Mouse (Mus musculus): ENCODE measurements around the gene Akap6. TPM values are rescaled to one million over a fixed set of nuclear protein-coding genes. Genes with fewer than 3 reads are reported as not detected.

The Akap6 gene
- polyA plus RNA-seq, 1 experiment from 2014 or later = 29.1 TPM

GRCm38 (mm10) chr12:53168189-53169003 is 469.2 kb downstream of the Akap6 start:
- Histone ChIP-seq H3K9ac (no peak overlapping the region), H3K4me2 (no peak overlapping the region), H3K27ac (no peak overlapping the region), H3K36me3 (replicated peaks) (no peaks in the 10 kb centered on the region), H3K4me1 (no peaks in the 10 kb centered on the region), H3K27me3 (replicated peaks) (no peaks in the 10 kb centered on the region), H3K4me3 (no peak overlapping the region), H3K9me3 (no peaks in the 10 kb centered on the region)
- WGBS = 91% methylated on average over 8 of the region's 8 CpGs
- no peak for ATAC-seq (replicated peaks)

- no peak for ATAC-seq (replicated peaks)
- WGBS = 96% methylated on average over 7 of the region's 7 CpGs
- no peak overlapping the region for H3K9ac ChIP-seq
Measured at GRCm38 (mm10) chr12:53191435-53191834, 492.3 kb downstream of the Akap6 start.

GRCm38 (mm10) chr12:53193664-53194063 is 494.5 kb downstream of the Akap6 start:
- WGBS = 83% methylated on average over 5 of the region's 5 CpGs
- H3K4me2 ChIP-seq = no peak overlapping the region

More at GRCm38 (mm10) chr12:53191435-53191834, 492.3 kb downstream of the Akap6 start:
- Histone ChIP-seq H3K27me3 (replicated peaks) (no peaks in the 10 kb centered on the region), H3K4me3 (no peak overlapping the region), H3K4me2 (no peak overlapping the region), H3K9me3 (no peaks in the 10 kb centered on the region), H3K27ac (no peak overlapping the region), H3K36me3 (replicated peaks) (no peaks in the 10 kb centered on the region), H3K4me1 (no peaks in the 10 kb centered on the region)

More at GRCm38 (mm10) chr12:53193664-53194063, 494.5 kb downstream of the Akap6 start:
- Histone ChIP-seq H3K27ac (no peak overlapping the region), H3K9me3 (no peaks in the 10 kb centered on the region), H3K4me3 (no peak overlapping the region), H3K36me3 (replicated peaks) (no peaks in the 10 kb centered on the region), H3K9ac (no peak overlapping the region), H3K27me3 (replicated peaks) (no peaks in the 10 kb centered on the region), H3K4me1 (no peaks in the 10 kb centered on the region)
- ATAC-seq (replicated peaks) = no peak

Other genes with a start within 250 kb of the Akap6 start
- gene Arhgap5, start 195.4 kb upstream of the Akap6 start, polyA plus RNA-seq (2015; fragmentation: Nextera tagmentation; extraction: Ambion mirVana) = 31.6 and 31.9 TPM in 2 replicates

All from midbrain, embryonic 15.5 days (tissue).